Comparison of ENCODE assay signal across 32 mouse cellular contexts in genomic region chr11:5219910-5220447, GRCm38 (mm10). TPM values are rescaled to one million over a fixed set of nuclear protein-coding genes. Genes with fewer than 3 reads are reported as not detected.
DNase-seq lines count a peak whose midpoint lies in the region; ATAC-seq and TF ChIP-seq lines count a peak whose summit lies in the region.
"Had no signal": no experiment of that assay in that cellular context is flagged by ENCODE, and none has a peak within 500 bp of the region (broad histone marks: within the 10 kb centered on the region; RNA-seq: fewer than 3 reads in every experiment).

No protein-coding gene starts in this region.

- ATAC-seq in forebrain, embryonic 13.5 days: peak; percentile 30; the same call in 1 of the 2 replicates
- no peak for ATAC-seq in forebrain, embryonic 16.5 days
- ATAC-seq: hindbrain, postnatal 0 days; intestine, embryonic 16.5 days; liver, embryonic 12.5 days; liver, postnatal 0 days; midbrain, embryonic 16.5 days had no signal

- no peak overlapping the region for H3K4me2 ChIP-seq in forebrain, embryonic 13.5 days
- H3K4me2 ChIP-seq in forebrain, embryonic 16.5 days (ENCODE audit: low read length): no peak overlapping the region
- H3K4me2 ChIP-seq: heart, embryonic 13.5 days; liver, embryonic 12.5 days; midbrain, embryonic 11.5 days had no signal

- H3K27me3 ChIP-seq in forebrain, embryonic 13.5 days: 0 out of 2 replicates have a peak, but pooled peaks cover 6% of the 10 kb centered on the region
- no peaks in the 10 kb centered on the region for H3K27me3 ChIP-seq in forebrain, embryonic 16.5 days (replicated peaks; ENCODE audit: control insufficient read depth, insufficient read depth, low read length)
- no peaks in the 10 kb centered on the region for H3K27me3 ChIP-seq in midbrain, embryonic 10.5 days (ENCODE audit: low read depth, poor library complexity, severe bottlenecking)
- H3K27me3 ChIP-seq: heart, embryonic 13.5 days; liver, embryonic 12.5 days had no signal

- TF ChIP-seq POLR2A in brain, embryonic 14.5 days (IDR thresholded peaks at IDR 0.05; ENCODE audit: borderline replicate concordance, extremely low read depth, insufficient read depth, insufficient read length, poor library complexity, severe bottlenecking): no peak

- peak; percentile 74 for DNase-seq in brain, embryonic 14.5 days (ENCODE audit: low read depth)
- peak; percentile 27 for DNase-seq in embryo, embryonic 10.5 days (ENCODE audit: low spot score)
- peak; percentile 29 for DNase-seq in naive thymus-derived CD4-positive, alpha-beta T cell, adult 2 months (ENCODE audit: low read depth)
- DNase-seq in heart, postnatal 36 days: no peak
- no peak for DNase-seq in midbrain, embryonic 10.5 days (ENCODE audit: low spot score)
- DNase-seq: adrenal gland, postnatal 25 days; B cell, adult 2 months; cerebellum, adult 18-20 months; cerebellum, postnatal 14 days; gastrocnemius, adult 2 months; gastrocnemius, postnatal 36 days; heart, adult 2 months; heart, postnatal 10 days; kidney, adult 8-10 months; kidney, postnatal 4 days; liver, postnatal 0 days; lung, postnatal 10 days; right cerebral cortex, adult 18-20 months; spleen, adult 18-20 months; thymus, adult 18-20 months; thymus, postnatal 25 days had no signal

- intact Hi-C loops in heart, postnatal 36 days (cut with DNase I): no loop called here

- H3K27ac ChIP-seq in forebrain, embryonic 13.5 days: no peak overlapping the region
- no peak overlapping the region for H3K27ac ChIP-seq in forebrain, embryonic 16.5 days (ENCODE audit: low read length)
- H3K27ac ChIP-seq in midbrain, embryonic 10.5 days (replicated peaks): no peak overlapping the region
- H3K27ac ChIP-seq: gastrocnemius, adult 2 months; heart, adult 2 months; heart, embryonic 13.5 days; hindbrain, embryonic 10.5 days; hindbrain, postnatal 0 days; kidney, postnatal 0 days; liver, embryonic 12.5 days had no signal

- H3K9me3 ChIP-seq in forebrain, embryonic 13.5 days (replicated peaks): no peaks in the 10 kb centered on the region
- H3K9me3 ChIP-seq in forebrain, embryonic 16.5 days (ENCODE audit: control insufficient read depth, low read length): no peaks in the 10 kb centered on the region
- no peaks in the 10 kb centered on the region for H3K9me3 ChIP-seq in midbrain, embryonic 10.5 days (replicated peaks)
- H3K9me3 ChIP-seq: heart, embryonic 13.5 days; hindbrain, embryonic 10.5 days; liver, embryonic 12.5 days had no signal

- no peak for TF ChIP-seq CTCF in brain, embryonic 14.5 days (IDR thresholded peaks at IDR 0.05; ENCODE audit: borderline replicate concordance, extremely low read depth, insufficient read depth, insufficient read length)

- peaks cover 16% of the 10 kb centered on the region for H3K4me1 ChIP-seq in forebrain, embryonic 13.5 days
- no peaks in the 10 kb centered on the region; the same call in 1 of the 2 replicates for H3K4me1 ChIP-seq in forebrain, embryonic 16.5 days (replicated peaks; ENCODE audit: control insufficient read depth, insufficient read depth, low read length)
- H3K4me1 ChIP-seq in midbrain, embryonic 10.5 days: peaks cover 24% of the 10 kb centered on the region
- H3K4me1 ChIP-seq: liver, embryonic 12.5 days had no signal

- no peak overlapping the region for H3K9ac ChIP-seq in forebrain, embryonic 13.5 days
- no peak overlapping the region for H3K9ac ChIP-seq in forebrain, embryonic 16.5 days (replicated peaks; ENCODE audit: low read depth, low read length)
- H3K9ac ChIP-seq: heart, embryonic 13.5 days; liver, embryonic 12.5 days; liver, postnatal 0 days had no signal

- no peaks in the 10 kb centered on the region for H3K36me3 ChIP-seq in forebrain, embryonic 13.5 days (ENCODE audit: poor library complexity, severe bottlenecking)
- no peaks in the 10 kb centered on the region for H3K36me3 ChIP-seq in forebrain, embryonic 16.5 days (ENCODE audit: control insufficient read depth, insufficient read depth)
- no peaks in the 10 kb centered on the region for H3K36me3 ChIP-seq in midbrain, embryonic 10.5 days
- H3K36me3 ChIP-seq: hindbrain, embryonic 10.5 days; liver, embryonic 12.5 days had no signal

- 11% methylated on average over 6 of the region's 6 CpGs for WGBS in forebrain, embryonic 13.5 days
- 6% methylated on average over 6 of the region's 6 CpGs for WGBS in forebrain, embryonic 16.5 days
- WGBS in midbrain, embryonic 10.5 days: 61% methylated on average over 6 of the region's 6 CpGs

- no peak overlapping the region for H3K4me3 ChIP-seq in forebrain, embryonic 13.5 days
- H3K4me3 ChIP-seq in forebrain, embryonic 16.5 days (replicated peaks; ENCODE audit: low read length): no peak overlapping the region
- no peak overlapping the region for H3K4me3 ChIP-seq in midbrain, embryonic 10.5 days
- H3K4me3 ChIP-seq: gastrocnemius, adult 2 months; heart, adult 2 months; heart, embryonic 13.5 days; hindbrain, embryonic 10.5 days; liver, embryonic 12.5 days; myocyte had no signal

RNA-seq across cellular contexts. Expression of gene Kremen1, which starts 41.4 kb away (rescaled TPM):
- polyA plus RNA-seq in forebrain, embryonic 13.5 days (2015; fragmentation: Nextera tagmentation; extraction: Ambion mirVana): 6.6 and 7.2 TPM in 2 replicates
- 4.7 and 6.3 TPM in 2 replicates for polyA plus RNA-seq in forebrain, embryonic 16.5 days (2015; fragmentation: Nextera tagmentation; extraction: Ambion mirVana)
- polyA plus RNA-seq in brain, embryonic 14.5 days (2012; rRNA removed): 9.2 and 11.4 TPM in 2 replicates
- 10 to 100 TPM; 80.7 to 81.9 TPM for total RNA-seq in heart, postnatal 36 days (2021)
- polyA plus RNA-seq in midbrain, embryonic 10.5 days (2016; fragmentation: Nextera tagmentation; extraction: Ambion mirVana): 11.1 and 12.1 TPM in 2 replicates

Comparison
In these comparisons a context has a peak if more than half of its experiments do, and no peak if none do; other contexts are left out.
1. DNase-seq: peak in brain, embryonic 14.5 days (single experiment), embryo, embryonic 10.5 days (single experiment) and naive thymus-derived CD4-positive, alpha-beta T cell, adult 2 months (single experiment); none in heart, postnatal 36 days (0 of 2) and midbrain, embryonic 10.5 days (single experiment).